12 mouse cellular contexts compared by ENCODE assay signal in genomic region chr8:8225175-8225830, GRCm38 (mm10).
DNase-seq lines count a peak whose midpoint lies in the region; ATAC-seq lines count a peak whose summit lies in the region.
"Had no signal": no experiment of that assay in that cellular context is flagged by ENCODE, and none has a peak within 500 bp of the region (broad histone marks: within the 10 kb centered on the region; RNA-seq: fewer than 3 reads in every experiment).

No protein-coding gene starts in this region.

- H3K9me3 ChIP-seq in heart, embryonic 12.5 days (replicated peaks), result no peaks in the 10 kb centered on the region
- no peaks in the 10 kb centered on the region for H3K9me3 ChIP-seq in midbrain, embryonic 16.5 days (replicated peaks; ENCODE audit: control insufficient read depth, low read length, poor library complexity, severe bottlenecking)
- H3K9me3 ChIP-seq in forebrain, embryonic 12.5 days, result no peaks in the 10 kb centered on the region
- H3K9me3 ChIP-seq: embryonic facial prominence, embryonic 13.5 days; heart, embryonic 15.5 days; liver, embryonic 13.5 days had no signal

- 49% methylated on average over 2 of the region's 2 CpGs for WGBS in heart, embryonic 12.5 days
- 63% methylated on average over 2 of the region's 2 CpGs for WGBS in midbrain, embryonic 16.5 days
- WGBS in forebrain, embryonic 12.5 days, result 59% methylated on average over 2 of the region's 2 CpGs

- ATAC-seq in heart, embryonic 12.5 days (ENCODE audit: insufficient number of reproducible peaks, low FRiP score), result no peak
- ATAC-seq in midbrain, embryonic 16.5 days, result no peak
- no peak for ATAC-seq in forebrain, embryonic 12.5 days (ENCODE audit: low FRiP score)

- H3K4me3 ChIP-seq in heart, embryonic 12.5 days, result no peak overlapping the region
- no peak overlapping the region for H3K4me3 ChIP-seq in midbrain, embryonic 16.5 days (ENCODE audit: low read depth, low read length)
- no peak overlapping the region for H3K4me3 ChIP-seq in forebrain, embryonic 12.5 days (replicated peaks)
- H3K4me3 ChIP-seq: embryonic facial prominence, embryonic 13.5 days; heart, embryonic 15.5 days; liver, embryonic 13.5 days had no signal

- H3K4me1 ChIP-seq in heart, embryonic 12.5 days (replicated peaks), result no peaks in the 10 kb centered on the region
- 0 out of 2 replicates have a peak, but pooled peaks cover 2% of the 10 kb centered on the region for H3K4me1 ChIP-seq in midbrain, embryonic 16.5 days (ENCODE audit: control insufficient read depth, insufficient read depth, low read length)
- peaks cover 4% of the 10 kb centered on the region; the same call in 1 of the 2 replicates for H3K4me1 ChIP-seq in forebrain, embryonic 12.5 days
- H3K4me1 ChIP-seq: embryonic facial prominence, embryonic 13.5 days; heart, embryonic 15.5 days; liver, embryonic 13.5 days had no signal

- H3K27ac ChIP-seq in heart, embryonic 12.5 days (ENCODE audit: poor library complexity, severe bottlenecking), result no peak overlapping the region
- H3K27ac ChIP-seq in midbrain, embryonic 16.5 days (ENCODE audit: low read length), result no peak overlapping the region
- no peak overlapping the region for H3K27ac ChIP-seq in forebrain, embryonic 12.5 days
- H3K27ac ChIP-seq: embryonic facial prominence, embryonic 13.5 days; heart, embryonic 15.5 days; liver, embryonic 13.5 days had no signal

- peak; percentile 32 to 34 for DNase-seq in heart, adult 18-20 months
- peak; percentile 10 for DNase-seq in urinary bladder, postnatal 14 days (ENCODE audit: low spot score)
- no peak for DNase-seq in urinary bladder, postnatal 10 days (ENCODE audit: low spot score)
- peak; percentile 21 for DNase-seq in kidney, postnatal 14 days
- DNase-seq in natural killer cell, adult 2 months (ENCODE audit: low spot score in 2 of 2), result no peak
- DNase-seq: liver, embryonic 13.5 days; thymus, postnatal 36 days had no signal

- no peak overlapping the region for H3K4me2 ChIP-seq in heart, embryonic 12.5 days
- no peak overlapping the region for H3K4me2 ChIP-seq in midbrain, embryonic 16.5 days (ENCODE audit: low read length)
- H3K4me2 ChIP-seq in forebrain, embryonic 12.5 days, result no peak overlapping the region
- H3K4me2 ChIP-seq: embryonic facial prominence, embryonic 13.5 days; heart, embryonic 15.5 days; liver, embryonic 13.5 days had no signal

- H3K27me3 ChIP-seq in heart, embryonic 12.5 days (replicated peaks), result no peaks in the 10 kb centered on the region
- peaks cover 2% of the 10 kb centered on the region; the same call in 1 of the 2 replicates for H3K27me3 ChIP-seq in midbrain, embryonic 16.5 days (ENCODE audit: control insufficient read depth, insufficient read depth, low read depth, low read length)
- no peaks in the 10 kb centered on the region for H3K27me3 ChIP-seq in forebrain, embryonic 12.5 days
- H3K27me3 ChIP-seq: embryonic facial prominence, embryonic 13.5 days; heart, embryonic 15.5 days; liver, embryonic 13.5 days had no signal

- no peak overlapping the region for H3K9ac ChIP-seq in heart, embryonic 12.5 days
- H3K9ac ChIP-seq in midbrain, embryonic 16.5 days (ENCODE audit: low read depth, low read length), result no peak overlapping the region
- H3K9ac ChIP-seq in forebrain, embryonic 12.5 days, result no peak overlapping the region
- H3K9ac ChIP-seq: embryonic facial prominence, embryonic 13.5 days; heart, embryonic 15.5 days; liver, embryonic 13.5 days had no signal

- no peaks in the 10 kb centered on the region for H3K36me3 ChIP-seq in heart, embryonic 12.5 days
- H3K36me3 ChIP-seq in midbrain, embryonic 16.5 days (ENCODE audit: control insufficient read depth, insufficient read depth, low read length), result no peaks in the 10 kb centered on the region
- H3K36me3 ChIP-seq in forebrain, embryonic 12.5 days (replicated peaks), result no peaks in the 10 kb centered on the region
- H3K36me3 ChIP-seq: embryonic facial prominence, embryonic 13.5 days; heart, embryonic 15.5 days; liver, embryonic 13.5 days had no signal

Comparison
In these comparisons a context has a peak if more than half of its experiments do, and no peak if none do; other contexts are left out.
1. DNase-seq: peak in heart, adult 18-20 months (2 of 2), urinary bladder, postnatal 14 days (single experiment) and kidney, postnatal 14 days (single experiment); none in urinary bladder, postnatal 10 days (single experiment) and natural killer cell, adult 2 months (0 of 2).